Comparison of ENCODE assay signal across 8 mouse cellular contexts in genomic region chr6:125096597-125097345, GRCm38 (mm10). TPM values are rescaled to one million over a fixed set of nuclear protein-coding genes. Genes with fewer than 3 reads are reported as not detected.
A peak's percentile ranks its signal among the peaks of the same experiment; 100 is the strongest.
DNase-seq lines count a peak whose midpoint lies in the region; ATAC-seq and TF ChIP-seq lines count a peak whose summit lies in the region.

No protein-coding gene starts in this region.

- peaks cover 29% of the 10 kb centered on the region for H3K4me1 ChIP-seq in midbrain, embryonic 16.5 days (ENCODE audit: control insufficient read depth, insufficient read depth, low read length)
- peaks cover 23% of the 10 kb centered on the region for H3K4me1 ChIP-seq in stomach, embryonic 14.5 days (ENCODE audit: control insufficient read depth, insufficient read depth, low read length)

- peak overlapping the region; percentile 85 for H3K4me3 ChIP-seq in layer of hippocampus, adult 2 months
- H3K4me3 ChIP-seq in midbrain, embryonic 16.5 days (ENCODE audit: low read depth, low read length) = peak overlapping the region; percentile 94
- H3K4me3 ChIP-seq in stomach, embryonic 14.5 days (ENCODE audit: low read depth, low read length) = peak overlapping the region; percentile 98

- no peaks in the 10 kb centered on the region for H3K27me3 ChIP-seq in midbrain, embryonic 16.5 days (ENCODE audit: control insufficient read depth, insufficient read depth, low read depth, low read length)
- no peaks in the 10 kb centered on the region for H3K27me3 ChIP-seq in stomach, embryonic 14.5 days (ENCODE audit: control insufficient read depth, insufficient read depth, low read length)

- no peaks in the 10 kb centered on the region for H3K9me3 ChIP-seq in midbrain, embryonic 16.5 days (replicated peaks; ENCODE audit: control insufficient read depth, low read length, poor library complexity, severe bottlenecking)
- no peaks in the 10 kb centered on the region for H3K9me3 ChIP-seq in stomach, embryonic 14.5 days (ENCODE audit: control insufficient read depth, low read depth, low read length)

- no peak for TF ChIP-seq CTCF in layer of hippocampus, adult 2 months (conservative IDR thresholded peaks at IDR 0.05)

- peak overlapping the region; percentile 70 for H3K4me2 ChIP-seq in midbrain, embryonic 16.5 days (ENCODE audit: low read length)
- H3K4me2 ChIP-seq in stomach, embryonic 14.5 days (replicated peaks; ENCODE audit: low read depth, low read length) = peak overlapping the region; percentile 95

- H3K9ac ChIP-seq in midbrain, embryonic 16.5 days (ENCODE audit: low read depth, low read length) = peak overlapping the region; percentile 73
- H3K9ac ChIP-seq in stomach, embryonic 14.5 days (replicated peaks; ENCODE audit: low read depth, low read length) = peak overlapping the region; percentile 96

- intact Hi-C loops in gastrocnemius, postnatal 14 days (cut with DNase I; ENCODE audit: low total_unique reads) = no loop called here

- ATAC-seq in midbrain, embryonic 16.5 days = peak; percentile 57
- peak; percentile 47 for ATAC-seq in stomach, embryonic 14.5 days (ENCODE audit: insufficient number of reproducible peaks, insufficient read depth, low FRiP score, low read depth)

- peaks cover 9% of the 10 kb centered on the region for H3K36me3 ChIP-seq in midbrain, embryonic 16.5 days (ENCODE audit: control insufficient read depth, insufficient read depth, low read length)
- H3K36me3 ChIP-seq in stomach, embryonic 14.5 days (ENCODE audit: control insufficient read depth, insufficient read depth, low read length) = peaks cover 38% of the 10 kb centered on the region

- under 1% methylated on average over 30 of the region's 44 CpGs for WGBS in midbrain, embryonic 16.5 days
- 0% methylated on average over 40 of the region's 44 CpGs for WGBS in stomach, embryonic 14.5 days

- peak overlapping the region; percentile 98 for H3K27ac ChIP-seq in layer of hippocampus, adult 2 months
- peak overlapping the region; percentile 92 for H3K27ac ChIP-seq in midbrain, embryonic 16.5 days (ENCODE audit: low read length)
- peak overlapping the region; percentile 95 for H3K27ac ChIP-seq in stomach, embryonic 14.5 days (ENCODE audit: low read length)

- DNase-seq in layer of hippocampus, adult 2 months (ENCODE audit: low spot score in 2 of 2) = peak in 1 of 2 experiments; percentile 46
- DNase-seq in layer of hippocampus, adult 9-11 months = no peak
- DNase-seq in cerebellum, adult 8-10 months = peak; percentile 72
- peak; percentile 74 for DNase-seq in gastrocnemius, postnatal 14 days
- peak; percentile 78 for DNase-seq in induced T-regulatory cell, adult 2 months (ENCODE audit: low read depth)
- DNase-seq in liver = peak; percentile 66

RNA-seq across cellular contexts. Expression of gene Chd4, which starts 1.0 kb away (rescaled TPM):
- 100 to 1,000 TPM; 176 to 185 TPM for total RNA-seq in layer of hippocampus, adult 2 months (2021)
- 10 to 100 TPM; 75.1 to 84.3 TPM for total RNA-seq in gastrocnemius, postnatal 14 days (2021)
- 59.7 and 74.3 TPM in 2 replicates for polyA plus RNA-seq in midbrain, embryonic 16.5 days (2015; fragmentation: Nextera tagmentation; extraction: Ambion mirVana)
- polyA plus RNA-seq in stomach, embryonic 14.5 days (2014; fragmentation: Nextera tagmentation; extraction: Ambion mirVana) = 70.9 and 78.7 TPM in 2 replicates

RNA-seq across cellular contexts. Expression of gene Lpar5, which starts 29.1 kb away (rescaled TPM):
- 1 to 10 TPM in 1 of 2 experiments, under 1 TPM in 1; 0.61 to 1.1 TPM for total RNA-seq in layer of hippocampus, adult 2 months (2021)
- under 1 TPM in 1 of 2 experiments, not detected in 1; 0.24 TPM for total RNA-seq in gastrocnemius, postnatal 14 days (2021)
- polyA plus RNA-seq in midbrain, embryonic 16.5 days (2015; fragmentation: Nextera tagmentation; extraction: Ambion mirVana) = 0.45 and 0.60 TPM in 2 replicates
- 1.2 and 2.1 TPM in 2 replicates for polyA plus RNA-seq in stomach, embryonic 14.5 days (2014; fragmentation: Nextera tagmentation; extraction: Ambion mirVana)

RNA-seq across cellular contexts. Expression of gene Nop2, which starts 34.9 kb away (rescaled TPM):
- total RNA-seq in layer of hippocampus, adult 2 months (2021) = 10 to 100 TPM; 30.8 to 31.7 TPM
- 10 to 100 TPM; 16.0 to 20.4 TPM for total RNA-seq in gastrocnemius, postnatal 14 days (2021)
- polyA plus RNA-seq in midbrain, embryonic 16.5 days (2015; fragmentation: Nextera tagmentation; extraction: Ambion mirVana) = 49.2 and 49.3 TPM in 2 replicates
- 52.3 and 55.4 TPM in 2 replicates for polyA plus RNA-seq in stomach, embryonic 14.5 days (2014; fragmentation: Nextera tagmentation; extraction: Ambion mirVana)

RNA-seq across cellular contexts. Expression of gene Acrbp, which starts 47.3 kb away (rescaled TPM):
- 10 to 100 TPM; 15.9 to 19.2 TPM for total RNA-seq in layer of hippocampus, adult 2 months (2021)
- 1 to 10 TPM; 1.4 to 2.5 TPM for total RNA-seq in gastrocnemius, postnatal 14 days (2021)
- 18.0 and 18.3 TPM in 2 replicates for polyA plus RNA-seq in midbrain, embryonic 16.5 days (2015; fragmentation: Nextera tagmentation; extraction: Ambion mirVana)
- 15.8 and 18.6 TPM in 2 replicates for polyA plus RNA-seq in stomach, embryonic 14.5 days (2014; fragmentation: Nextera tagmentation; extraction: Ambion mirVana)

RNA-seq across cellular contexts. Expression of gene Iffo1, which starts 48.3 kb away (rescaled TPM):
- total RNA-seq in layer of hippocampus, adult 2 months (2021) = 10 to 100 TPM; 69.9 to 71.9 TPM
- total RNA-seq in gastrocnemius, postnatal 14 days (2021) = 10 to 100 TPM; 24.0 to 28.7 TPM
- polyA plus RNA-seq in midbrain, embryonic 16.5 days (2015; fragmentation: Nextera tagmentation; extraction: Ambion mirVana) = 21.1 and 21.2 TPM in 2 replicates
- 7.4 and 9.2 TPM in 2 replicates for polyA plus RNA-seq in stomach, embryonic 14.5 days (2014; fragmentation: Nextera tagmentation; extraction: Ambion mirVana)
